Mouse (Mus musculus) erythroid progenitor cell, adult 5-6 weeks (primary cell): ENCODE data around the gene Sqstm1. TPM values are rescaled to one million over a fixed set of nuclear protein-coding genes. Genes with fewer than 3 reads are reported as not detected.

Source experiments
- total RNA-seq, 2 experiments: library from RNA; stranded (forward) in 1 of 2; stranded (reverse) in 1 of 2; fragments of 150-400 nt in 1 of 2; fragments of 186-747, 209-891 nt in 1 of 2; gene quantifications; 2 replicates each; pipeline versions ENCODE4 v1.2.3 to v1.2.4; 2015 to 2017; ENCODE audit warnings: low replicate concordance in 2 of 2

Gene Sqstm1
- total RNA-seq, 2 experiments from 2014 or later: 28.5 to 213 TPM

Other genes with a start within 250 kb of the Sqstm1 start
- gene Rnf130, start 185.5 kb downstream of the Sqstm1 start, total RNA-seq (2015; ENCODE audit: low replicate concordance): 57.7 and 64.6 TPM in 2 replicates
- gene Rnf130, start 185.5 kb downstream of the Sqstm1 start, total RNA-seq (2017; ENCODE audit: low replicate concordance): 47.5 and 48.2 TPM in 2 replicates
- gene Tbc1d9b, start 79.4 kb downstream of the Sqstm1 start, total RNA-seq (2015; ENCODE audit: low replicate concordance): 13.0 and 16.3 TPM in 2 replicates
- 6.2 and 16.6 TPM in 2 replicates for gene Tbc1d9b, start 79.4 kb downstream of the Sqstm1 start, total RNA-seq (2017; ENCODE audit: low replicate concordance)
- gene Mrnip, start 36.4 kb downstream of the Sqstm1 start, total RNA-seq (2015; ENCODE audit: low replicate concordance): 2.5 and 6.1 TPM in 2 replicates
- 0.51 TPM in 1 of 2 replicates, not detected in the other for gene Mrnip, start 36.4 kb downstream of the Sqstm1 start, total RNA-seq (2017; ENCODE audit: low replicate concordance)
- gene Mgat4b, start 63 bp upstream of the Sqstm1 start, total RNA-seq (2015; ENCODE audit: low replicate concordance): 26.8 and 48.7 TPM in 2 replicates
- gene Mgat4b, start 63 bp upstream of the Sqstm1 start, total RNA-seq (2017; ENCODE audit: low replicate concordance): 38.2 and 40.9 TPM in 2 replicates
- gene Ltc4s, start 27.8 kb upstream of the Sqstm1 start, total RNA-seq (2015; ENCODE audit: low replicate concordance): 3.2 TPM in 1 of 2 replicates, not detected in the other
- 0.77 TPM in 1 of 2 replicates, not detected in the other for gene Ltc4s, start 27.8 kb upstream of the Sqstm1 start, total RNA-seq (2017; ENCODE audit: low replicate concordance)
- gene Maml1, start 81.5 kb upstream of the Sqstm1 start, total RNA-seq (2015; ENCODE audit: low replicate concordance): 8.0 and 9.0 TPM in 2 replicates
- gene Maml1, start 81.5 kb upstream of the Sqstm1 start, total RNA-seq (2017; ENCODE audit: low replicate concordance): 4.5 and 5.1 TPM in 2 replicates
- gene Canx, start 114.8 kb upstream of the Sqstm1 start, total RNA-seq (2015; ENCODE audit: low replicate concordance): 160 and 173 TPM in 2 replicates
- gene Canx, start 114.8 kb upstream of the Sqstm1 start, total RNA-seq (2017; ENCODE audit: low replicate concordance): 455 and 477 TPM in 2 replicates
- not detected in 2 replicates for gene Cby3, start 143.6 kb upstream of the Sqstm1 start, total RNA-seq (2015; ENCODE audit: low replicate concordance)
- gene Cby3, start 143.6 kb upstream of the Sqstm1 start, total RNA-seq (2017; ENCODE audit: low replicate concordance): not detected in 2 replicates
- gene Hnrnph1, start 166.2 kb upstream of the Sqstm1 start, total RNA-seq (2015; ENCODE audit: low replicate concordance): 456 and 552 TPM in 2 replicates
- gene Hnrnph1, start 166.2 kb upstream of the Sqstm1 start, total RNA-seq (2017; ENCODE audit: low replicate concordance): 368 and 428 TPM in 2 replicates
- 13.4 and 13.7 TPM in 2 replicates for gene Rufy1, start 220.3 kb upstream of the Sqstm1 start, total RNA-seq (2015; ENCODE audit: low replicate concordance)
- 8.6 and 10.3 TPM in 2 replicates for gene Rufy1, start 220.3 kb upstream of the Sqstm1 start, total RNA-seq (2017; ENCODE audit: low replicate concordance)